Mouse (Mus musculus) kidney, postnatal 0 days (tissue): Measurements from ENCODE around the gene Gm8298. TPM values are rescaled to one million over a fixed set of nuclear protein-coding genes. Genes with fewer than 3 reads are reported as not detected.
"Not testable (repeated sequence)": the region's sequence is repeated elsewhere in the genome, so short reads cannot be mapped to it uniquely, and the experiment has no call there.

Experiments
- ATAC-seq: fragments of 200-750 bp; cut with Nextera tagmentation; replicated peaks from 2 replicates; pipeline ENCODE4 v1.8.0; 2017; ENCODE audit warnings: low read depth, moderate number of reproducible peaks, moderate TSS enrichment, moderate library complexity; ENCODE audit not compliant: low FRiP score
- DNase-seq: peaks from one replicate; pipeline ENCODE4 v3.0.0-alpha.2; 2016; ENCODE audit warnings: low spot score
- H3K27ac ChIP-seq: fragments of 300-500 bp; sonication (generic); 2 replicates; pipeline ENCODE4 v1.5.1; 2014; ENCODE audit warnings: mild to moderate bottlenecking
- H3K27me3 ChIP-seq: fragments of 300-500 bp; sonication (generic); 2 replicates; pipeline ENCODE4 v1.6.1; 2014; ENCODE audit warnings: low read length, mixed read lengths; ENCODE audit not compliant: insufficient read depth
- H3K36me3 ChIP-seq: fragments of 300-500 bp; sonication (generic); 2 replicates; pipeline ENCODE4 v1.6.1; 2014; ENCODE audit warnings: low read length, mixed read lengths; ENCODE audit not compliant: insufficient read depth
- H3K4me1 ChIP-seq: fragments of 300-500 bp; sonication (generic); replicated peaks from 2 replicates; pipeline ENCODE4 v1.6.1; 2014; ENCODE audit warnings: antibody characterized with exemption, low read length, mixed read lengths; ENCODE audit not compliant: insufficient read depth
- H3K4me2 ChIP-seq: fragments of 300-500 bp; sonication (generic); 2 replicates; pipeline ENCODE4 v1.6.1; 2014; ENCODE audit warnings: mild to moderate bottlenecking, low read length, moderate library complexity, mixed read lengths
- H3K4me3 ChIP-seq: fragments of 300-500 bp; sonication (generic); replicated peaks from 2 replicates; pipeline ENCODE4 v1.5.1; 2014; ENCODE audit warnings: low read depth, low read length
- H3K9ac ChIP-seq: fragments of 300-500 bp; sonication (generic); 2 replicates; pipeline ENCODE4 v1.6.1; 2014; ENCODE audit warnings: low read depth, low read length
- H3K9me3 ChIP-seq: fragments of 300-500 bp; sonication (generic); replicated peaks from 2 replicates; pipeline ENCODE4 v1.6.1; 2016; ENCODE audit warnings: low read length, inconsistent platforms, mixed read lengths
- CTCF ChIP-seq: IDR thresholded peaks from 2 replicates; pipeline ENCODE4 v1.5.1; 2016; ENCODE audit warnings: antibody characterized with exemption, low read depth, mild to moderate bottlenecking, moderate library complexity
- WGBS: fragments of 180-500 bp; shearing (Covaris S2); extraction: QIAGEN DNeasy Blood & Tissue Kit; methylation state at CpG from one replicate; pipeline ENCODE4 v1.1.7; 2014; 5-methylcytosine and 5-hydroxymethylcytosine counted together
- polyA plus RNA-seq: library from polyadenylated mRNA; unstranded; fragments of >200 nt; fragmentation: Nextera tagmentation; extraction: Ambion mirVana; gene quantifications from 2 replicates; pipeline ENCODE4 v1.2.1, GENCODE M21; 2015

Gm8298 gene
- not detected in 2 replicates for polyA plus RNA-seq

DNA sequence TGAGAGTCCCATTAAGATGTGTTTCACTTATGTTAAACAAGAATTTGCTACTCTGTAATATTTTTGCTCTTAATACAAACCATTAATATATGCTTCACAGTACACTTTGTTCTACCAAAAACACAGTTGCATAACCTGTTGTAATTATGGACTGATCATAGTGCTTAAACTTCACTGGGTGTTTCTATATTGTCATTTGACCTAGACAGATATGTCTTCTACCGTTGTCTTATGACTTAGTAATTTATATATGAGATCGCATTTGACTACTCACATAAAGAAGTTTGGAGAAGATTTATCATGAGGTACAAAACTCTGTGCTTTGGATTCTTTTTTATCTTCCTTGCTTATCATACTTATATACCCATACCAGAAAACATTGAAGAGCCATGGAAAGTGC is at the start of gene Gm8298:
TSS of gene Gm8298 (plus strand) at position 301 of the 400 bp plus-strand sequence.
- ATAC-seq (no peak), DNase-seq (no peak)
- Histone ChIP-seq H3K27ac (no peak within 1 kb of the TSS), H3K27me3 (no peaks in the 10 kb centered on the region), H3K4me3 (no peak within 1 kb of the TSS), H3K9me3 (no peaks in the 10 kb centered on the region), H3K36me3 (no peaks in the 10 kb centered on the region), H3K4me1 (no peaks in the 10 kb centered on the region), H3K4me2 (no peak within 1 kb of the TSS), H3K9ac (no peak within 1 kb of the TSS)
- no peak for TF ChIP-seq CTCF
- 81% methylated on average over 2 of the region's 2 CpGs for WGBS

DNA sequence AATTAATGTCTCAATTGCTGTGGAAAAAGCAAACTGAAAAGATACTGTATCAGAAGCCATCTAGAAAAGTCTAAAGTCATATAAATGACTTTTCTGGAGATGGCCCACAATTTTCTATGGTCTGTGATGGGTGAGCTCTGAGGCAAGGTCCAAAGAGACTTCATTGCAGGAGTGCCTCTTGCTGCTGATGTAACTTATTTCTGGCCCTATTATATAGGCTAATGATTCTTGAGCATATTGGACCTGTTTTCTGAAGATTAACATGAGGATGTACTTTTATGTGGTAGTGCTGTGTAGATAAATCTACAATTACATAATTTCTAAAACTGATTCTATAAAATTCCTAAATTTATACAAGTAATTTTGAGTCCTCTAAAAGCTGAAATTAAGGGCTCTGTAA is 47.7 kb upstream of the Gm8298 start:
- H3K36me3 ChIP-seq: no peaks in the 10 kb centered on the region
- H3K27me3 ChIP-seq: no peaks in the 10 kb centered on the region
- TF ChIP-seq CTCF: no peak
- H3K4me1 ChIP-seq: no peaks in the 10 kb centered on the region
- H3K9ac ChIP-seq: no peak overlapping the region
- H3K27ac ChIP-seq: no peak overlapping the region
- no peaks in the 10 kb centered on the region for H3K9me3 ChIP-seq
- H3K4me3 ChIP-seq: no peak overlapping the region
- ATAC-seq (no peak), DNase-seq (no peak)
- H3K4me2 ChIP-seq: no peak overlapping the region

GRCm38 (mm10) chr3:59870765-59871164 is 9.9 kb downstream of the Gm8298 start:
- ATAC-seq (no peak), DNase-seq (peak; percentile 73)
- Histone ChIP-seq H3K4me2 (no peak overlapping the region), H3K4me1 (no peaks in the 10 kb centered on the region), H3K36me3 (no peaks in the 10 kb centered on the region), H3K9ac (no peak overlapping the region), H3K27ac (no peak overlapping the region), H3K9me3 (no peaks in the 10 kb centered on the region), H3K4me3 (no peak overlapping the region), H3K27me3 (no peaks in the 10 kb centered on the region)
- peak; percentile 89 for TF ChIP-seq CTCF
- 24% methylated on average over 2 of the region's 2 CpGs for WGBS

GRCm38 (mm10) chr3:59877601-59878000 is 16.8 kb downstream of the Gm8298 start:
- not testable (repeated sequence) for H3K9ac ChIP-seq, H3K4me1 ChIP-seq, H3K27me3 ChIP-seq, H3K4me2 ChIP-seq, ATAC-seq, H3K9me3 ChIP-seq, DNase-seq, H3K4me3 ChIP-seq, H3K36me3 ChIP-seq, H3K27ac ChIP-seq
- 33% methylated on average over 1 of the region's 1 CpGs for WGBS

DNA sequence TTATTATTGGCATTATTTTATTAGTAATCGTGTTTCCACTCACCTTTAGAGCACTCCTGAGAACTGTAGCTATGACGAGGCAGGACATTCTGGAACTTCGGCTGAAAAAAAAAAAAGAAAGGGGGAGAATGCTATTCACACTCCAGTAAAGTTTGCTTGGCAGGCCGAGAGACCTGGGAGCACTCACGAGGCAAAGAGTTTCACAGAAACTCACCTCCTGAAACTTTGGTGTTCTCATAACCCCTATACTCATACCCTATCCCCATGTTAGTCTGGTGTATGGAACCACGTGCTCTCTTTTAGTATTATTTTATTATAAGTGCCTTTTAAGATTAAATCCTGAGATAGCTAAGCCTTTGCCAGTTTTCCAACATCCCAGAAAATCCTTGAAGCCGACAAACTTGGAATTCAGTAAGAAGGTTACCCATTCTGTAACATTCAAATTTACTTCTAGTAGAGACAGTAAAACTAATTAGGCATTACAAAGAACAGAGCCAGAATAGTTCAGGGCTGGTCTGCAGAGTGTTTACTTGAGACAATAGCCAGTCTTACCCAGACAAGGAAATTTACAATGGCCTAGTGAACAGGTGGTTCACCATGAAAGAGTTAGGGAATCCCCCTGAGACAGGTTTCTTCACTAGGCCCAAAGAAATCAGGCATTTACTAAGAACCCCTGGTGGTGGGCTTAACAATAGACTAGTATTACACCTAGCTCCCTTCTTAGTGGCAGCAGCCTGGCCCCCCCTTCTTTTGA is 19.1 kb downstream of the Gm8298 start:
- WGBS: 79% methylated on average over 7 of the region's 7 CpGs
- not testable (repeated sequence) for H3K4me3 ChIP-seq, H3K4me1 ChIP-seq, H3K9ac ChIP-seq, H3K9me3 ChIP-seq, ATAC-seq, H3K36me3 ChIP-seq, H3K27me3 ChIP-seq, DNase-seq, H3K4me2 ChIP-seq, H3K27ac ChIP-seq

- DNase-seq (peak; percentile 4), ATAC-seq (no peak)
- H3K27me3 ChIP-seq: no peaks in the 10 kb centered on the region
- H3K27ac ChIP-seq: no peak overlapping the region
- no peaks in the 10 kb centered on the region for H3K4me1 ChIP-seq
- no peak for TF ChIP-seq CTCF
- no peaks in the 10 kb centered on the region for H3K36me3 ChIP-seq
- 67% methylated on average over 2 of the region's 2 CpGs for WGBS
- no peak overlapping the region for H3K4me3 ChIP-seq
- no peaks in the 10 kb centered on the region for H3K9me3 ChIP-seq
- H3K4me2 ChIP-seq: no peak overlapping the region
- H3K9ac ChIP-seq: no peak overlapping the region
These were observed 32.4 kb downstream of the Gm8298 start for GRCm38 (mm10) chr3:59893276-59893675.

- TF ChIP-seq CTCF: no peak
- no peak within 1 kb of the TSS for H3K27ac ChIP-seq
- ATAC-seq: no peak
These were observed 64.1 kb downstream of the Gm8298 start, which contains the start of gene C130079G13Rik for GRCm38 (mm10) chr3:59924914-59925313. Gene C130079G13Rik, plus strand, starts transcription at chr3:59925214.

More at GRCm38 (mm10) chr3:59924914-59925313, 64.1 kb downstream of the Gm8298 start, which contains the start of gene C130079G13Rik:
- 92% methylated on average over 2 of the region's 2 CpGs for WGBS
- DNase-seq: no peak
- Histone ChIP-seq H3K4me2 (no peak within 1 kb of the TSS), H3K4me3 (no peak within 1 kb of the TSS), H3K4me1 (no peaks in the 10 kb centered on the region), H3K9me3 (no peaks in the 10 kb centered on the region), H3K9ac (no peak within 1 kb of the TSS), H3K27me3 (no peaks in the 10 kb centered on the region), H3K36me3 (no peaks in the 10 kb centered on the region)

Other genes with a start within 250 kb of the Gm8298 start
- gene Gm5538, start 131.3 kb upstream of the Gm8298 start, polyA plus RNA-seq: not detected in 2 replicates
- gene C130079G13Rik, start 64.2 kb downstream of the Gm8298 start, polyA plus RNA-seq: not detected in 2 replicates
- not detected in 2 replicates for gene Aadacl2, start 145.7 kb downstream of the Gm8298 start, polyA plus RNA-seq
- gene Aadac, start 164.7 kb downstream of the Gm8298 start, polyA plus RNA-seq: 49.6 and 52.8 TPM in 2 replicates
- 17.6 and 18.8 TPM in 2 replicates for gene Sucnr1, start 220.8 kb downstream of the Gm8298 start, polyA plus RNA-seq